In the genomic region with DNA sequence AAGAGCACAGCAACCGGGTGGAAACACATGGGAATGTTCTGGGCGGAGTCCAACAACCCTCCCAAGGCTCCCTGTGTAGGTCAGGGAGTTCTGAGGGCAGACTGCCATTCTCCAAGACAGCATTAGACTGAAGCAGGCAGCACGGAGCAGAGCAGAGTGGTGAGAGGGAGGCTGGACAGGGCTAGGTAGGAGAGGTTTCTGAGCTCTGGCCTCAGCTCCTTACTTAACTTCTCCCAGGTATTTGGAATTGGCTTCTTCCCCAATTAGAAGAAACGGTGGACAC, we compare ENCODE assay signal across 9 mouse cellular contexts.
A peak's percentile ranks its signal among the peaks of the same experiment; 100 is the strongest.
DNase-seq lines count a peak whose midpoint lies in the region; ATAC-seq lines count a peak whose summit lies in the region.
"Had no signal": no experiment of that assay in that cellular context is flagged by ENCODE, and none has a peak within 500 bp of the region (broad histone marks: within the 10 kb centered on the region; RNA-seq: fewer than 3 reads in every experiment).

No protein-coding gene starts in this region.

- ATAC-seq in forebrain, embryonic 16.5 days = peak; percentile 24
- ATAC-seq in forebrain, embryonic 15.5 days (replicated peaks) = no peak
- peak; percentile 54; the same call in 1 of the 2 replicates for ATAC-seq in neural tube, embryonic 13.5 days (ENCODE audit: low read depth)
- ATAC-seq in embryonic facial prominence, embryonic 14.5 days (ENCODE audit: low read depth) = peak; percentile 56; the same call in 1 of the 2 replicates
- no peak for ATAC-seq in granulocyte monocyte progenitor cell, adult 5-6 weeks (replicated peaks; ENCODE audit: poor library complexity, severe bottlenecking)
- ATAC-seq: inflammation-experienced regulatory T-cells, adult 6 months had no signal

- WGBS in forebrain, embryonic 16.5 days = 37% methylated on average over 4 of the region's 4 CpGs
- WGBS in forebrain, embryonic 15.5 days = 44% methylated on average over 4 of the region's 4 CpGs
- 40% methylated on average over 4 of the region's 4 CpGs for WGBS in neural tube, embryonic 13.5 days
- 39% methylated on average over 4 of the region's 4 CpGs for WGBS in embryonic facial prominence, embryonic 14.5 days

- no peak overlapping the region for H3K4me2 ChIP-seq in forebrain, embryonic 16.5 days (ENCODE audit: low read length)
- no peak overlapping the region for H3K4me2 ChIP-seq in forebrain, embryonic 15.5 days (replicated peaks)
- 0 out of 2 replicates have a peak overlapping the region, but pooled peaks have one; percentile 50 for H3K4me2 ChIP-seq in neural tube, embryonic 13.5 days
- H3K4me2 ChIP-seq in embryonic facial prominence, embryonic 14.5 days (ENCODE audit: low read depth, low read length) = no peak overlapping the region

- H3K36me3 ChIP-seq in forebrain, embryonic 16.5 days (ENCODE audit: control insufficient read depth, insufficient read depth) = no peaks in the 10 kb centered on the region
- no peaks in the 10 kb centered on the region for H3K36me3 ChIP-seq in forebrain, embryonic 15.5 days
- H3K36me3 ChIP-seq in neural tube, embryonic 13.5 days = no peaks in the 10 kb centered on the region
- no peaks in the 10 kb centered on the region for H3K36me3 ChIP-seq in embryonic facial prominence, embryonic 14.5 days (ENCODE audit: control insufficient read depth, insufficient read depth, low read length)

- peaks cover 7% of the 10 kb centered on the region; the same call in 1 of the 2 replicates for H3K27me3 ChIP-seq in forebrain, embryonic 16.5 days (replicated peaks; ENCODE audit: control insufficient read depth, insufficient read depth, low read length)
- H3K27me3 ChIP-seq in forebrain, embryonic 15.5 days = peaks cover 16% of the 10 kb centered on the region
- peaks cover 7% of the 10 kb centered on the region; the same call in 1 of the 2 replicates for H3K27me3 ChIP-seq in neural tube, embryonic 13.5 days
- no peaks in the 10 kb centered on the region for H3K27me3 ChIP-seq in embryonic facial prominence, embryonic 14.5 days (replicated peaks; ENCODE audit: control insufficient read depth, insufficient read depth, low read length)

- H3K9ac ChIP-seq in forebrain, embryonic 16.5 days (replicated peaks; ENCODE audit: low read depth, low read length) = no peak overlapping the region
- H3K9ac ChIP-seq in forebrain, embryonic 15.5 days (replicated peaks) = no peak overlapping the region
- peak overlapping the region; percentile 53; the same call in 1 of the 2 replicates for H3K9ac ChIP-seq in neural tube, embryonic 13.5 days
- H3K9ac ChIP-seq in embryonic facial prominence, embryonic 14.5 days (ENCODE audit: low read depth, low read length) = no peak overlapping the region

- peaks cover 6% of the 10 kb centered on the region for H3K4me1 ChIP-seq in forebrain, embryonic 16.5 days (replicated peaks; ENCODE audit: control insufficient read depth, insufficient read depth, low read length)
- H3K4me1 ChIP-seq in forebrain, embryonic 15.5 days = peaks cover 13% of the 10 kb centered on the region
- peaks cover 51% of the 10 kb centered on the region for H3K4me1 ChIP-seq in neural tube, embryonic 13.5 days (replicated peaks)
- H3K4me1 ChIP-seq in embryonic facial prominence, embryonic 14.5 days (ENCODE audit: control insufficient read depth, insufficient read depth, low read length) = no peaks in the 10 kb centered on the region

- H3K27ac ChIP-seq in forebrain, embryonic 16.5 days (ENCODE audit: low read length) = no peak overlapping the region
- no peak overlapping the region for H3K27ac ChIP-seq in forebrain, embryonic 15.5 days (replicated peaks)
- H3K27ac ChIP-seq in neural tube, embryonic 13.5 days (replicated peaks) = peak overlapping the region; percentile 39
- H3K27ac ChIP-seq in embryonic facial prominence, embryonic 14.5 days (replicated peaks; ENCODE audit: low read depth, low read length) = no peak overlapping the region

- no peak overlapping the region for H3K4me3 ChIP-seq in forebrain, embryonic 16.5 days (replicated peaks; ENCODE audit: low read length)
- no peak overlapping the region for H3K4me3 ChIP-seq in forebrain, embryonic 15.5 days
- no peak overlapping the region for H3K4me3 ChIP-seq in neural tube, embryonic 13.5 days
- no peak overlapping the region for H3K4me3 ChIP-seq in embryonic facial prominence, embryonic 14.5 days (ENCODE audit: low read depth, low read length)

- no peak for DNase-seq in neural tube, embryonic 10.5 days (ENCODE audit: extremely low spot score, low spot score)
- DNase-seq in embryonic facial prominence, embryonic 14.5 days (ENCODE audit: low spot score) = no peak
- peak; percentile 36 for DNase-seq in ovary, postnatal 14 days (ENCODE audit: low spot score)
- DNase-seq in urinary bladder, adult 2 months (ENCODE audit: low spot score) = no peak

- H3K9me3 ChIP-seq in forebrain, embryonic 16.5 days (ENCODE audit: control insufficient read depth, low read length) = no peaks in the 10 kb centered on the region
- H3K9me3 ChIP-seq in forebrain, embryonic 15.5 days = no peaks in the 10 kb centered on the region
- no peaks in the 10 kb centered on the region for H3K9me3 ChIP-seq in neural tube, embryonic 13.5 days
- no peaks in the 10 kb centered on the region for H3K9me3 ChIP-seq in embryonic facial prominence, embryonic 14.5 days (ENCODE audit: control insufficient read depth, low read length)

Comparison
In these comparisons a context has a peak if more than half of its experiments do, and no peak if none do; other contexts are left out.
1. ATAC-seq: peak in forebrain, embryonic 16.5 days (single experiment), neural tube, embryonic 13.5 days (single experiment) and embryonic facial prominence, embryonic 14.5 days (single experiment); none in forebrain, embryonic 15.5 days (single experiment) and granulocyte monocyte progenitor cell, adult 5-6 weeks (single experiment).